Mouse (Mus musculus) spleen, postnatal 36 days (tissue): ENCODE measurements around the gene Kxd1.
A peak's percentile ranks its signal among the peaks of the same experiment; 100 is the strongest.

Source experiments
- DNase-seq, 2 experiments: peaks; one replicate each; pipeline ENCODE4 v3.0.0; 2022; ENCODE audit warnings: low spot score in 2 of 2, mixed read lengths in 1 of 2

The Kxd1 gene

GRCm38 (mm10) chr8:70547762-70548161, 20.0 kb upstream of the Kxd1 start:
- no peak for DNase-seq

GRCm38 (mm10) chr8:70546412-70546811, 18.7 kb upstream of the Kxd1 start:
- DNase-seq = no peak

DNA sequence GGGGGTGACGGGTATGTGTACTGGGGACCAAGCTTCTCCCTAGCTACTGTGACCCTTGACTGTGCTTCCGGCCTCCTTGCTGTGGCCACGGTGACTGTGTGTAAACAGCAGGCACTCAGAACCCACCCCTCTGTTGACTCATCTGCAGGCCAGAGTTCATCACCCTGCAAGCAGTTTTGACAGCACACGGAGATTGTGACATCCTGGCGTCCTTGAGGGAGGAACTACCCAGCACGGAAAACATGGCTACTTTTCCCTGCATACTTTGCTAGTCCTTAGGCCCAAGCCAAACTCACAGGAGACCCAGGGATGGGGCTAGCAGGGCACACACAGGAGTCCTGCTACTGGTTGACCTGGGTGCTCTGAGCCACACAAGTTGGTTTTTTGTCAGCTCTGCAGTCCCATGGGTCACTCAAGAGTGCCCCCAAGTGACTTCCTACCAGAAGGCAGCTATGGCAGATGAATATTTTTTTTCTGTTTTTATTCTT, 16.5 kb upstream of the Kxd1 start:
- DNase-seq = no peak

GRCm38 (mm10) chr8:70541081-70541480, 13.3 kb upstream of the Kxd1 start:
- DNase-seq = no peak

- DNase-seq = no peak
Observed at GRCm38 (mm10) chr8:70540507-70541071, 12.8 kb upstream of the Kxd1 start.

- no peak for DNase-seq
Observed at GRCm38 (mm10) chr8:70540013-70540506, 12.3 kb upstream of the Kxd1 start.

DNA sequence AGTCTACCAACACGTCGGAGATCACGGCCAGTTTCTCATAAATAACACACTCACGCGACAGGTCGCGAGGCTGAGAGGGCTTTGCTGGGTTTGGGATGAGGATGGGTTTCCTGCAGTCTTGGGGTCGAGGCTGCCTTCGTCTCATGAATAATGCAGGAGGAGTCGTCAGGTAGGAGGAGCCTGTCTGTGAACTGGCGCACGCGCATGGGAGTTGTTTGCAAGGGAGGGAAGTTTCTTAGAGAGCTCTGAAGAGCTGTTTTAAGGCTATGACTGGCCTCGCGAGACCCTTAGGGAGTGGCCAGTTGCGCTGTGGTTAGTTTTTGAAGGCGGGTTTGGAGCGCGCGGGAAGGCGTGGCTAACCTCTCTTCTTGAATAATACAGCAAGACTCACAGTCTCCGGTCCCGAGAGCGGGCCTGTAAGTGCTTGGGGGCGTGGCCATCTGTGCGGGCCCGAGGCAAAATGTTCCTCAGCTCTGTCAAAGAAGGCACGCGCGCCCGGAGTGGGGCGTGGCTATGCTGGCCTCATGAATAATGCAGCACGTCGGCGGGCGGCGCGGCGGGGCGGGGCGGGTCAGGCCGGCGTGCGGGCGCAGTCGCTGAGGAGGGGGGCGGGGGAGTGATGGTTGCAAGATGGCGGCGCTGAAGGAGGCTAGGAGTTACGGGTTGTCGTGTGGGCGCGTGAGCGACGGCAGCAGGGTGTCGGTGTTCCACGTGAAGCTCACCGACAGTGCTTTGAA, 11.5 kb upstream of the Kxd1 start, which contains the start of gene Ell:
Ell (plus strand) TSS at position 381 of the 737 bp plus-strand sequence.
- peak; percentile 99 to 100 for DNase-seq

- peak; percentile 98 to 100 for DNase-seq
Observed at GRCm38 (mm10) chr8:70538633-70539076, 10.9 kb upstream of the Kxd1 start.

GRCm38 (mm10) chr8:70538024-70538579, 10.3 kb upstream of the Kxd1 start:
- DNase-seq = peak; percentile 71 to 77

GRCm38 (mm10) chr8:70535701-70536100, 7.9 kb upstream of the Kxd1 start:
- no peak for DNase-seq

DNA sequence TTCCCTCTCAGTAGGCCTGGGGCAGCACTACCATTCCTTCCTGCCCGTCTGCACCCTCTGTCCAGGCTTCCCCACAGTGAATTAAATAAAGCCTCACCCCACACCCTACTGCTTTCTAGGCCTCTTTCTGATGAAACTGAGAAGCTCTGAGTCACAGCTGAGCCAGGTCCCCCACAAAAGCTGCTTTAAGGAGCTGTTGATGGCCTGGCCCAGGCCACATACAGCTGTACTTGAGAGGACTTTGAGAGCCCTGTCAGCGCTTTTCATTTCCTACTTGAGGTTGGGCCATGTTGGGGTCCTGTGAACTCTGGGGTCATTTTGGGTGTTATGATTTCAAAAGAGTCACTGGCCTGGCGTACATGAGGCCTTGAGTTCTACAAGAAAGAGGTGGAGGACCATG, 7.5 kb upstream of the Kxd1 start:
- no peak for DNase-seq

- no peak for DNase-seq
Observed at GRCm38 (mm10) chr8:70534281-70534680, 6.5 kb upstream of the Kxd1 start.

GRCm38 (mm10) chr8:70530314-70530713, 2.6 kb upstream of the Kxd1 start:
- no peak for DNase-seq

- no peak for DNase-seq
Observed at GRCm38 (mm10) chr8:70529741-70530161, 2.0 kb upstream of the Kxd1 start.

- DNase-seq = no peak
Observed at GRCm38 (mm10) chr8:70529299-70529698, 1.5 kb upstream of the Kxd1 start.

- no peak for DNase-seq
Observed at GRCm38 (mm10) chr8:70528182-70528797, 534 bp upstream of the Kxd1 start.

GRCm38 (mm10) chr8:70527111-70527511, 645 bp downstream of the Kxd1 start:
- DNase-seq = no peak

DNA sequence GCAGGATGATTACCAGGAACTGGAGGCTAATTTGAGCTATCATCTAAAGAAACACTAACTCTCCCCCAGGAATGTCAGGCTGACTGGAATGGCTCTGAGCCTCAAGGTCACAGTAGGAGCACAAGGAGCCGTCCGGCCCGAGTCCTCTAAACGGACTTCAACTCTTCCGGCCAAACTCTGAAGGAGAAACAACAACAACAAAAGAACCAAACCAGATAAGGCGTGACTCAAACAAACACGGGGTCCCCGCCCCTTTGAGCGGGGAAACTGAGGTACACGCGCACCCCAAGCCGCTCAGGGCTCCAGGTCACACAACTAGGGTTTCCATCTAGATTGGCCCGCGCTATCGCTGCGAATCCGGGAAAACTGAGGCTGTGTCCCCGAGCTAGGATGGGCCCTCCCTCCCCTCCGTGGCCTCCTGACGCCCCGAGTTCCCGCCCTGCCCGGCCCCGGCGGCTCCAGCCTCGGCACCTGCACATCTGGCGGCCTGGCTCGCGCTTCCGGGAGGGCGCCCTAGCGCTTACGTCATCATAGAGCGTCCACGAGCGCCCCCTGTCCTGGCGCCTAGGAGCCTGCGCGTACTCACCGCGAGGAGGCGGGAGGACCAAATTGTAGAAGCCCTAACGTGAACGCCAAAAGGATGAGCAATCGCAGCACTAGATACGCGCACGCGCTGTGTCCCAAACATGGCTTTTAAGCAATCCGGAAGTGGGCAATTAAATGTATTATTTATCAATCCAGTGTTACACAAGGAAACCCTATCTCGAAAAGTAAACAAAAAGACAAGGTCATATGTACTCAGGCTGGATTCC, 5.0 kb downstream of the Kxd1 start:
- DNase-seq = peak; percentile 96

GRCm38 (mm10) chr8:70519606-70520005, 8.2 kb downstream of the Kxd1 start:
- no peak for DNase-seq

GRCm38 (mm10) chr8:70519043-70519442, 8.7 kb downstream of the Kxd1 start:
- DNase-seq = no peak

DNA sequence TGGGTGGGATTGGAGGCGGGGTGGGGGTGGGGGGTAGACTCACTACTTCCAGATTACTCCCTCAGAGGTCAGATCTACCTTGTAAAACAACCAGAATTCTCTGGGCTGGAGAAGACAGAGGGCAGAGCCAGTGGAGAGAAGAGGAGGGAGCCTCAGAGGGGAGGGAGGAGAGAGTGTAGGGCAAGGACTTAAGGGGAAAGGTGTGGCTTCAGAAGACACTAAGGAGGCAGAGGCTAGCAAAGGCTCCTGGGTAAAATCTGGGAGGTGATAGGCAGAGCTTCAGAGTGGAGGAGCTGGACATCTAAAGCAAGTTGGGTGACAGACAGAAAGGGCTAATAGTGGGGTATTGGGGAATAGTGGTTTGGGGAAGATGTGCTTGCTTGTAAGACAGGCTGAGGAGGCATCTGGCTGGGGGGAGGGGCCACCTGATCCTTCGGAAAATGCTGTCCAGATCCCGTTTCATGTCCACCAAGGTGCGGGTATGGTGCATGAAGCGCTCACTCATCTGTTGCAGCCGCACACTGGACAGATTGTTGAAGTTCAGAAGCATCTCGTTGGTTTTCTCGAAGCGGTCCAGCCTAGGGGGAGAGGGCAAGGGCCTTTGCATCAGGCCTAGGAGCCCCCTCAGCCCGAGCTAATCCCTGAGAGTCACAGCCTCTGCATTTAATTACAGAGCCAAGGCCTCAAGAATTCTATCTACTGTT, 9.7 kb downstream of the Kxd1 start:
- DNase-seq = no peak
